Mouse (Mus musculus) 416B (cell line): Measurements from ENCODE around the gene Gm28308.
A peak's percentile ranks its signal among the peaks of the same experiment; 100 is the strongest.

Source experiments
- DNase-seq: peaks from one replicate; pipeline ENCODE4 v3.0.0; 2011; ENCODE audit warnings: low read depth

Gm28308 gene

GRCm38 (mm10) chr6:52213119-52213986 lies at the start of gene Gm28308, which contains the start of gene Hoxa3:
Gm28308 (minus strand) TSS chr6:52213339.
Hoxa3 (minus strand) TSS chr6:52213336.
- no peak for DNase-seq

GRCm38 (mm10) chr6:52262463-52263320 lies 49.6 kb upstream of the Gm28308 start:
- no peak for DNase-seq

GRCm38 (mm10) chr6:52261751-52262462 lies 48.8 kb upstream of the Gm28308 start:
- no peak for DNase-seq

GRCm38 (mm10) chr6:52260654-52261575 lies 47.8 kb upstream of the Gm28308 start, which contains the start of gene Hoxa13:
Hoxa13 (minus strand) TSS chr6:52260880.
- DNase-seq, result no peak

- DNase-seq, result no peak
These were observed 46.7 kb upstream of the Gm28308 start for GRCm38 (mm10) chr6:52259811-52260261.

GRCm38 (mm10) chr6:52259081-52259790 lies 46.1 kb upstream of the Gm28308 start:
- no peak for DNase-seq

- DNase-seq, result peak; percentile 73
These were observed 43.8 kb upstream of the Gm28308 start for GRCm38 (mm10) chr6:52256956-52257355.

GRCm38 (mm10) chr6:52253511-52254500 lies 40.7 kb upstream of the Gm28308 start:
- no peak for DNase-seq

GRCm38 (mm10) chr6:52252775-52253376 lies 39.7 kb upstream of the Gm28308 start:
- DNase-seq, result no peak

GRCm38 (mm10) chr6:52252016-52252774 lies 39.1 kb upstream of the Gm28308 start:
- no peak for DNase-seq

GRCm38 (mm10) chr6:52251177-52251879 lies 38.2 kb upstream of the Gm28308 start:
- DNase-seq, result no peak

- DNase-seq, result no peak
These were observed 36.7 kb upstream of the Gm28308 start for GRCm38 (mm10) chr6:52249826-52250225.

GRCm38 (mm10) chr6:52249415-52249738 lies 36.2 kb upstream of the Gm28308 start:
- no peak for DNase-seq

- DNase-seq, result no peak
These were observed 35.7 kb upstream of the Gm28308 start for GRCm38 (mm10) chr6:52248638-52249414.

- no peak for DNase-seq
These were observed 34.9 kb upstream of the Gm28308 start for GRCm38 (mm10) chr6:52247766-52248637.
